Mouse (Mus musculus): ENCODE measurements around the gene Ergic1. TPM values are rescaled to one million over a fixed set of nuclear protein-coding genes. Genes with fewer than 3 reads are reported as not detected.

The Ergic1 gene
- polyA plus RNA-seq, 1 experiment, result 80.2 TPM

GRCm38 (mm10) chr17:26600913-26601447, 39.7 kb downstream of the Ergic1 start:
- no peak overlapping the region for H3K4me3 ChIP-seq (ENCODE audit: control insufficient read depth, insufficient read depth, low read length)
- TF ChIP-seq CTCF (IDR thresholded peaks at IDR 0.05; ENCODE audit: borderline replicate concordance, control insufficient read depth, extremely low read depth, insufficient read depth, low read length, poor library complexity) (no peak), POLR2A (IDR thresholded peaks at IDR 0.05; ENCODE audit: control insufficient read depth, extremely low read depth, insufficient read depth, low read length, poor library complexity) (no peak)
- no peaks in the 10 kb centered on the region for H3K36me3 ChIP-seq (ENCODE audit: control insufficient read depth, insufficient read depth, low read length)
- no peak overlapping the region for H3K27ac ChIP-seq (ENCODE audit: control insufficient read depth, insufficient read depth, low read length)
- WGBS, result 90% methylated on average over 17 of the region's 17 CpGs
- DNase-seq, result no peak
- no peaks in the 10 kb centered on the region for H3K27me3 ChIP-seq (ENCODE audit: control insufficient read depth, insufficient read depth, low read length)
- H3K4me1 ChIP-seq (replicated peaks; ENCODE audit: control insufficient read depth, insufficient read depth, low read length), result peaks cover 36% of the 10 kb centered on the region

- H3K27me3 ChIP-seq (ENCODE audit: control insufficient read depth, insufficient read depth, low read length), result no peaks in the 10 kb centered on the region
- no peak overlapping the region for H3K27ac ChIP-seq (ENCODE audit: control insufficient read depth, insufficient read depth, low read length)
- H3K4me3 ChIP-seq (ENCODE audit: control insufficient read depth, insufficient read depth, low read length), result no peak overlapping the region
- TF ChIP-seq POLR2A (IDR thresholded peaks at IDR 0.05; ENCODE audit: control insufficient read depth, extremely low read depth, insufficient read depth, low read length, poor library complexity) (no peak), CTCF (IDR thresholded peaks at IDR 0.05; ENCODE audit: borderline replicate concordance, control insufficient read depth, extremely low read depth, insufficient read depth, low read length, poor library complexity) (no peak)
- 89% methylated on average over 6 of the region's 6 CpGs for WGBS
- H3K36me3 ChIP-seq (ENCODE audit: control insufficient read depth, insufficient read depth, low read length), result no peaks in the 10 kb centered on the region
- DNase-seq, result no peak
- peaks cover 31% of the 10 kb centered on the region for H3K4me1 ChIP-seq (replicated peaks; ENCODE audit: control insufficient read depth, insufficient read depth, low read length)
These were observed 40.2 kb downstream of the Ergic1 start for GRCm38 (mm10) chr17:26601514-26601913.

GRCm38 (mm10) chr17:26601926-26602325, 40.6 kb downstream of the Ergic1 start:
- WGBS, result 94% methylated on average over 6 of the region's 6 CpGs
- no peaks in the 10 kb centered on the region for H3K36me3 ChIP-seq (ENCODE audit: control insufficient read depth, insufficient read depth, low read length)
- H3K4me1 ChIP-seq (replicated peaks; ENCODE audit: control insufficient read depth, insufficient read depth, low read length), result peaks cover 27% of the 10 kb centered on the region
- TF ChIP-seq POLR2A (IDR thresholded peaks at IDR 0.05; ENCODE audit: control insufficient read depth, extremely low read depth, insufficient read depth, low read length, poor library complexity) (no peak), CTCF (IDR thresholded peaks at IDR 0.05; ENCODE audit: borderline replicate concordance, control insufficient read depth, extremely low read depth, insufficient read depth, low read length, poor library complexity) (no peak)
- H3K27ac ChIP-seq (ENCODE audit: control insufficient read depth, insufficient read depth, low read length), result no peak overlapping the region
- H3K27me3 ChIP-seq (ENCODE audit: control insufficient read depth, insufficient read depth, low read length), result no peaks in the 10 kb centered on the region
- no peak overlapping the region for H3K4me3 ChIP-seq (ENCODE audit: control insufficient read depth, insufficient read depth, low read length)
- DNase-seq, result no peak

- H3K27ac ChIP-seq (ENCODE audit: control insufficient read depth, insufficient read depth, low read length), result no peak overlapping the region
- H3K27me3 ChIP-seq (ENCODE audit: control insufficient read depth, insufficient read depth, low read length), result no peaks in the 10 kb centered on the region
- TF ChIP-seq POLR2A (IDR thresholded peaks at IDR 0.05; ENCODE audit: control insufficient read depth, extremely low read depth, insufficient read depth, low read length, poor library complexity) (no peak), CTCF (IDR thresholded peaks at IDR 0.05; ENCODE audit: borderline replicate concordance, control insufficient read depth, extremely low read depth, insufficient read depth, low read length, poor library complexity) (no peak)
- peaks cover 23% of the 10 kb centered on the region for H3K4me1 ChIP-seq (replicated peaks; ENCODE audit: control insufficient read depth, insufficient read depth, low read length)
- DNase-seq, result no peak
- H3K4me3 ChIP-seq (ENCODE audit: control insufficient read depth, insufficient read depth, low read length), result no peak overlapping the region
- 94% methylated on average over 12 of the region's 12 CpGs for WGBS
- H3K36me3 ChIP-seq (ENCODE audit: control insufficient read depth, insufficient read depth, low read length), result no peaks in the 10 kb centered on the region
These were observed 41.1 kb downstream of the Ergic1 start for GRCm38 (mm10) chr17:26602371-26602885.

- peaks cover 18% of the 10 kb centered on the region for H3K4me1 ChIP-seq (replicated peaks; ENCODE audit: control insufficient read depth, insufficient read depth, low read length)
- TF ChIP-seq POLR2A (IDR thresholded peaks at IDR 0.05; ENCODE audit: control insufficient read depth, extremely low read depth, insufficient read depth, low read length, poor library complexity) (no peak), CTCF (IDR thresholded peaks at IDR 0.05; ENCODE audit: borderline replicate concordance, control insufficient read depth, extremely low read depth, insufficient read depth, low read length, poor library complexity) (no peak)
- H3K27me3 ChIP-seq (ENCODE audit: control insufficient read depth, insufficient read depth, low read length), result no peaks in the 10 kb centered on the region
- 96% methylated on average over 8 of the region's 8 CpGs for WGBS
- H3K4me3 ChIP-seq (ENCODE audit: control insufficient read depth, insufficient read depth, low read length), result no peak overlapping the region
- H3K36me3 ChIP-seq (ENCODE audit: control insufficient read depth, insufficient read depth, low read length), result no peaks in the 10 kb centered on the region
- DNase-seq, result no peak
- H3K27ac ChIP-seq (ENCODE audit: control insufficient read depth, insufficient read depth, low read length), result no peak overlapping the region
These were observed 42.0 kb downstream of the Ergic1 start for GRCm38 (mm10) chr17:26603311-26603710.

GRCm38 (mm10) chr17:26605636-26606035, 44.3 kb downstream of the Ergic1 start:
- H3K4me1 ChIP-seq (replicated peaks; ENCODE audit: control insufficient read depth, insufficient read depth, low read length), result peaks cover 11% of the 10 kb centered on the region
- no peak overlapping the region for H3K27ac ChIP-seq (ENCODE audit: control insufficient read depth, insufficient read depth, low read length)
- WGBS, result 37% methylated on average over 4 of the region's 4 CpGs
- TF ChIP-seq CTCF (IDR thresholded peaks at IDR 0.05; ENCODE audit: borderline replicate concordance, control insufficient read depth, extremely low read depth, insufficient read depth, low read length, poor library complexity), result no peak
- TF ChIP-seq POLR2A (IDR thresholded peaks at IDR 0.05; ENCODE audit: control insufficient read depth, extremely low read depth, insufficient read depth, low read length, poor library complexity), result no peak
- no peaks in the 10 kb centered on the region for H3K36me3 ChIP-seq (ENCODE audit: control insufficient read depth, insufficient read depth, low read length)
- H3K27me3 ChIP-seq (ENCODE audit: control insufficient read depth, insufficient read depth, low read length), result no peaks in the 10 kb centered on the region
- DNase-seq, result no peak
- H3K4me3 ChIP-seq (ENCODE audit: control insufficient read depth, insufficient read depth, low read length), result no peak overlapping the region

- no peak for DNase-seq
- Histone ChIP-seq H3K27me3 (ENCODE audit: control insufficient read depth, insufficient read depth, low read length) (no peaks in the 10 kb centered on the region), H3K27ac (ENCODE audit: control insufficient read depth, insufficient read depth, low read length) (no peak overlapping the region), H3K4me1 (replicated peaks; ENCODE audit: control insufficient read depth, insufficient read depth, low read length) (peaks cover 4% of the 10 kb centered on the region), H3K36me3 (ENCODE audit: control insufficient read depth, insufficient read depth, low read length) (no peaks in the 10 kb centered on the region), H3K4me3 (ENCODE audit: control insufficient read depth, insufficient read depth, low read length) (no peak overlapping the region)
- 93% methylated on average over 2 of the region's 2 CpGs for WGBS
- TF ChIP-seq CTCF (IDR thresholded peaks at IDR 0.05; ENCODE audit: borderline replicate concordance, control insufficient read depth, extremely low read depth, insufficient read depth, low read length, poor library complexity), result no peak
- no peak for TF ChIP-seq POLR2A (IDR thresholded peaks at IDR 0.05; ENCODE audit: control insufficient read depth, extremely low read depth, insufficient read depth, low read length, poor library complexity)
These were observed 45.2 kb downstream of the Ergic1 start for GRCm38 (mm10) chr17:26606516-26606915.

Measured in thymus, adult 2 months (tissue).